Mouse (Mus musculus) midbrain, embryonic 13.5 days (tissue): Measurements from ENCODE around the gene Fam210b. TPM values are rescaled to one million over a fixed set of nuclear protein-coding genes. Genes with fewer than 3 reads are reported as not detected.

Experiments used
- polyA plus RNA-seq: library from polyadenylated mRNA; unstranded; fragments of >200 nt; fragmentation: Nextera tagmentation; extraction: Ambion mirVana; gene quantifications from 2 replicates; pipeline ENCODE4 v1.2.1, GENCODE M21; 2015

Gene Fam210b
- polyA plus RNA-seq, 1 experiment from 2014 or later: 30.2 TPM

Other genes with a start within 250 kb of the Fam210b start
- gene Mc3r, start 97.1 kb upstream of the Fam210b start, polyA plus RNA-seq: 0.22 and 0.23 TPM in 2 replicates
- gene Aurka, start 25.0 kb downstream of the Fam210b start, polyA plus RNA-seq: 42.1 and 43.3 TPM in 2 replicates
- gene Cstf1, start 25.1 kb downstream of the Fam210b start, polyA plus RNA-seq: 30.5 and 31.6 TPM in 2 replicates
- 0.10 and 0.12 TPM in 2 replicates for gene Cass4, start 48.2 kb downstream of the Fam210b start, polyA plus RNA-seq
- 94.2 and 96.8 TPM in 2 replicates for gene Rtf2, start 95.0 kb downstream of the Fam210b start, polyA plus RNA-seq
- gene Gcnt7, start 113.0 kb downstream of the Fam210b start, polyA plus RNA-seq: 1.7 and 2.3 TPM in 2 replicates
- gene Fam209, start 127.0 kb downstream of the Fam210b start, polyA plus RNA-seq: 0.41 and 0.57 TPM in 2 replicates
- 0.53 and 1.6 TPM in 2 replicates for gene Tfap2c, start 204.0 kb downstream of the Fam210b start, polyA plus RNA-seq